Mouse (Mus musculus) ES-E14 (cell line): ENCODE data around the gene Vcan. TPM values are rescaled to one million over a fixed set of nuclear protein-coding genes. Genes with fewer than 3 reads are reported as not detected.

Experiments used
- DNase-seq: peaks from one replicate; pipeline ENCODE4 v3.0.0-alpha.2; 2013; ENCODE audit warnings: low read depth, low spot score
- H3K27ac ChIP-seq: 2 replicates; pipeline ENCODE4 v1.5.1; 2012; ENCODE audit warnings: low read depth, mild to moderate bottlenecking, low read length, moderate library complexity, mixed read lengths; ENCODE audit not compliant: poor library complexity, insufficient read depth, severe bottlenecking
- H3K36me3 ChIP-seq: 2 replicates; pipeline ENCODE4 v1.6.1; 2012; ENCODE audit warnings: mild to moderate bottlenecking, low read length, moderate library complexity, mixed read lengths; ENCODE audit not compliant: control insufficient read depth, poor library complexity, insufficient read depth, severe bottlenecking
- H3K4me1 ChIP-seq, 2 experiments: fragments of 150-350 bp in 1 of 2; sonication (generic) in 1 of 2; 2 replicates each; pipeline ENCODE4 v1.6.1; 2012; ENCODE audit warnings: low read length in 2 of 2, mild to moderate bottlenecking in 1 of 2, mixed read lengths in 1 of 2; ENCODE audit not compliant: control insufficient read depth in 2 of 2, insufficient read depth in 2 of 2, poor library complexity in 1 of 2
- H3K4me3 ChIP-seq, 2 experiments: fragments of 150-350 bp in 1 of 2; sonication (generic) in 1 of 2; 2 replicates each; pipeline ENCODE4 v1.5.1; 2012; ENCODE audit warnings: low read length in 2 of 2, low read depth in 1 of 2, mild to moderate bottlenecking in 1 of 2, mixed read lengths in 1 of 2; ENCODE audit not compliant: insufficient read depth in 1 of 2, poor library complexity in 1 of 2, severe bottlenecking in 1 of 2
- H3K9ac ChIP-seq: 2 replicates; pipeline ENCODE4 v1.6.1; 2012; ENCODE audit warnings: low read depth, mild to moderate bottlenecking, low read length, mixed read lengths; ENCODE audit not compliant: poor library complexity, insufficient read depth, severe bottlenecking
- H3K9me3 ChIP-seq: fragments of 150-350 bp; sonication (generic); 2 replicates; pipeline ENCODE4 v1.6.1; 2012; ENCODE audit warnings: low read depth, mild to moderate bottlenecking, low read length; ENCODE audit not compliant: control insufficient read depth, insufficient read depth
- CHD2 ChIP-seq: IDR thresholded peaks from 2 replicates; pipeline ENCODE4 v1.6.1; 2014; ENCODE audit warnings: mild to moderate bottlenecking, low read depth, low read length, inconsistent platforms
- HCFC1 ChIP-seq: IDR thresholded peaks from 2 replicates; pipeline ENCODE4 v1.6.1; 2012; ENCODE audit warnings: low read length, inconsistent platforms, borderline replicate concordance; ENCODE audit not compliant: insufficient read depth
- MAFK ChIP-seq: IDR thresholded peaks from 2 replicates; pipeline ENCODE4 v1.6.1; 2014; ENCODE audit warnings: mild to moderate bottlenecking, low read depth, low read length, inconsistent platforms; ENCODE audit not compliant: insufficient read depth
- ZC3H11A ChIP-seq: IDR thresholded peaks from 2 replicates; pipeline ENCODE4 v1.6.1; 2012; ENCODE audit warnings: low read depth, mild to moderate bottlenecking, inconsistent platforms, low read length, borderline replicate concordance
- ZNF384 ChIP-seq: IDR thresholded peaks from 2 replicates; pipeline ENCODE4 v1.6.1; 2012; ENCODE audit warnings: low read depth, low read length, inconsistent platforms
- in situ Hi-C, 2 experiments: fragments of 600-800 bp; cut with MboI; formaldehyde crosslinking; loops; one replicate each; pipeline ENCODE4 v1.15.1; 2025; ENCODE audit warnings: low sequenced_read_pairs in 2 of 2, inconsistent platforms in 1 of 2; ENCODE audit not compliant: unreplicated experiment in 2 of 2
- total RNA-seq: library from RNA; depleted of rRNA; stranded (reverse); fragments of 300-350 nt; gene quantifications from 2 replicates; pipeline ENCODE4 v1.2.3, GENCODE M21; 2012

The Vcan gene
- total RNA-seq, 1 experiment: 27.3 TPM

DNA sequence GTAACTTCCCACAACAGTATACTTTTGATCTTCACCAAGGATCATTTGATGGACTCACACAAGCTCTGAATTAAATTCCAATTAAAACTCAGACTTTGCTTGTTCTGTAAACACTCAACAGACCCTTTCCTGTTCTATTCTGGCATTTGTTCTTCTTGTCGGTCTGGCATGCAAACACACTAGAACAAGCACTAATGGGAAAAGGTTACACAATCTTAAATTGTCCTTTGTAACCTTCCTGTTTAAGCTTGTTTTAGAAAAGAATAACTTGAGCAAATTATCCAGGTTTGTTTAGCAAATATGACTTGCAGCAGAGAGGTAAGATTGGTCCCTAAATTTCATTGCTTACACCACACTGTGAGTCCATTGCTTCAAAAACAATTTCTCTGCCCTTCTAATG, 89.5 kb downstream of the Vcan start:
- Histone ChIP-seq H3K36me3 (no peaks in the 10 kb centered on the region), H3K9me3 (no peaks in the 10 kb centered on the region), H3K27ac (no peak overlapping the region), H3K4me1 (no peaks in the 10 kb centered on the region), H3K4me3 (no peak overlapping the region), H3K9ac (no peak overlapping the region)
- in situ Hi-C loops: no loop called here
- no peak for DNase-seq
- TF ChIP-seq CHD2: no peak
- no peak for TF ChIP-seq ZC3H11A
- TF ChIP-seq MAFK: no peak
- no peak for TF ChIP-seq ZNF384
- TF ChIP-seq HCFC1: no peak

DNA sequence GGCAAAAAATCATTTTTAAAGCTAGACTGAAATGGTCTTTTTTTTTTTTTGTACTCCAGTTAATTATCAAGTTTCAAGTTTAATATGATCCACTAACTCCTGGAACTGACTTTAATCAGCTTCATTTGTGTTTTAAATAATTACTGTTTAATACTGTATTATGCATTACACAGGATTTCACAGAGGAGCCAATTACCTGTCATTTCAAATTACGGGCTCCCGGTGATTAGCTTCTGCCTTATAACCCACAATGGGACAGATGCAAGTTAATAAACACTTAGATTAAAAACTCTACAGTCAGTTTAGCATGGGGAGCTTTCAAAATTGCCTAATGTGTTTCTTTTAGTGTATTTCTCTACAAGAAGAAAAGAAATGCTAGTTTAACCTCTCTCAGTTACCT, 96.7 kb downstream of the Vcan start:
- Histone ChIP-seq H3K36me3 (no peaks in the 10 kb centered on the region), H3K9ac (no peak overlapping the region), H3K4me1 (no peaks in the 10 kb centered on the region), H3K9me3 (no peaks in the 10 kb centered on the region), H3K4me3 (no peak overlapping the region), H3K27ac (no peak overlapping the region)
- in situ Hi-C loops: no loop called here
- no peak for DNase-seq
- TF ChIP-seq ZC3H11A (no peak), ZNF384 (no peak)

- DNase-seq: no peak
- no peaks in the 10 kb centered on the region for H3K4me1 ChIP-seq
- no peak overlapping the region for H3K9ac ChIP-seq
- H3K9me3 ChIP-seq: no peaks in the 10 kb centered on the region
- in situ Hi-C loops: no loop called here
- TF ChIP-seq ZC3H11A (no peak), CHD2 (no peak), MAFK (no peak), ZNF384 (no peak), HCFC1 (no peak)
- H3K27ac ChIP-seq: no peak overlapping the region
- no peaks in the 10 kb centered on the region for H3K36me3 ChIP-seq
- H3K4me3 ChIP-seq: no peak overlapping the region
Measured at GRCm38 (mm10) chr13:89637012-89637411, 105.3 kb downstream of the Vcan start.

- Histone ChIP-seq H3K9me3 (no peaks in the 10 kb centered on the region), H3K4me3 (no peak overlapping the region), H3K27ac (no peak overlapping the region), H3K4me1 (no peaks in the 10 kb centered on the region), H3K36me3 (no peaks in the 10 kb centered on the region), H3K9ac (no peak overlapping the region)
- in situ Hi-C loops: no loop called here
- TF ChIP-seq ZNF384 (no peak), ZC3H11A (0 out of 2 replicates have a peak, but pooled peaks have one; percentile 32), MAFK (no peak), CHD2 (no peak), HCFC1 (no peak)
- peak; percentile 55 for DNase-seq
Measured at GRCm38 (mm10) chr13:89634137-89634683, 108.1 kb downstream of the Vcan start.

DNA sequence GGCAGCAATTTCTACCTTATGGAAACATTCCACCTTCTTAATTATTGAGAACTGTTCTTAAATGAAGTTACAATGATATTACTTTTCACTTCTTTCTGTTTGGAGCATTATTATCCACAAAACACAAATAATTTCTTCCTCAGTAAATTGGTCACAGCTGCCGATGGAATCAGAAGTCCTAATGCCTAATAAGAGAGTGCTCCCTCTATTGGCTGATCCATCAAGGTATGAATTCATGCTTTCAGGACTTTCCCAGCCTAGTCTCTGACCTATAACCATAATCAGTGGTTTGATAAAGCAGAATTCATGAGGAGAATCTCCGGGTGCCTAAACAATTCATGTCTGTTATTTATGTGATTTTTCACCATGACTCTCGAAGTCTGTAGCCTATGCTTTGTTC, 123.2 kb downstream of the Vcan start:
- no peaks in the 10 kb centered on the region for H3K9me3 ChIP-seq
- no peak for DNase-seq
- in situ Hi-C loops: no loop called here
- TF ChIP-seq MAFK: no peak
- no peak for TF ChIP-seq CHD2
- no peak for TF ChIP-seq HCFC1
- TF ChIP-seq ZNF384: no peak
- TF ChIP-seq ZC3H11A: no peak
- no peaks in the 10 kb centered on the region for H3K36me3 ChIP-seq
- H3K4me1 ChIP-seq: no peaks in the 10 kb centered on the region
- no peak overlapping the region for H3K27ac ChIP-seq
- H3K4me3 ChIP-seq: no peak overlapping the region
- no peak overlapping the region for H3K9ac ChIP-seq
